Mouse (Mus musculus): Measurements from ENCODE around the gene Adcy6. TPM values are rescaled to one million over a fixed set of nuclear protein-coding genes. Genes with fewer than 3 reads are reported as not detected.

Gene Adcy6
- 10 to 100 TPM; 47.3 to 58.6 (median 52.2) TPM for total RNA-seq (2022)

- peak; percentile 51 to 64 for DNase-seq (ENCODE audit: low spot score in 2 of 2)
Observed at GRCm38 (mm10) chr15:98609331-98610130, at the start of gene Adcy6. Adcy6 (minus strand) TSS chr15:98610076.

DNA sequence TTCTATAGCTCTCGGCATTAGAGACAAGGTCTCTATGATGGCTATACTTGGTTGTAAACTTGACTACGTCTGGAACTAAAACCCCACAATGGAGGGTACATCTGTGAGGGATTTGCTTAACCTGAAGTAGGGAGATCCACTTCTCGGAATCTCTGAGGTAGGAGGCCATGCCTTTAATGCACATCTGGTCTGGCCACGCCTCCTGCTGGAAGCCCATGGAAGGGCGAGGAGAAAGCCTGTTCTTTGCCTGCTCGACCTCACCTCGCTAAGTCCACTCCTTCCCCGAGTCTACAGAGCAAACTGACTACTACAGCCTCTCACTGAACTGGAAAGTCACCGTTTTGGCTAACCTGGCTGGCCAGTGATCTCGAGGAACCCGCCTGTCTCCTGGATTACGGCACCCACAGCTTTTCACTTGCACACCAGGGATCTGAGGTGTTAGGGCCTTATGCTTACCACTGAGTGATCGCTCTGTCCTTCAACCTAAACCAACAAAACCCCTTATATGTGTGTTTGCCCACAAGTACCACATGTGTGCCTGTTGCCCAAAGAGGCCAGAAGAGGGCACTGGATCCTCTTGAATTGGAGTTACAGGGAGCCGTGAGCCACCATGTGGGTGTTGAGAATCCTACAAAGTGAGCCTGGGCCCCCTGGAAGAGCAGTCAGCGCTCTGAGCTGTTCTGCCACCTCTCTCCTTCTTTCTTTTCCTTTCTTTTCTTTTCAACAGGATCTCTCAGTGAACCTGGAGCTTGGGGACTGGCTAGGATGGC is 47.3 kb upstream of the Adcy6 start:
- no peak for DNase-seq (ENCODE audit: low spot score in 2 of 2)

DNA sequence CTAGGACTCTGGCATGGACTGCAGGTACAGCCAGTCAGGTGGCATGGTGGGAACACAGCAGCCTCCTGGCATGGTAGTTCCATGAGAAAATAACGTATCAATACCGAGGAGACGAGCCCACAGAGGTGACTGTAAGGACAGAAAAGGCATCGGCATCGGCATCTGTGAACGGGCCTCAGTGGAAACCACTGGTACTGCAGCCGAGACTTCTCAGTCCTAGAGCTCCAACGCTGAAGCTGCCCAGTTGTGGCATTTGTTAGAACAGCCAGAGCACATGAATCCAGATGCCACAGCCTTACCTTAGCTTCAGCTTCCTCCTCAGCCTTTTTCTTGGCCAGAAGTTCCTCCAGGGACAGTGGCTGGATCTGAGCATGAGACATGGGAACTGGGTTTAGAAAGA is 42.3 kb upstream of the Adcy6 start:
- DNase-seq (ENCODE audit: low spot score in 2 of 2) = no peak

DNA sequence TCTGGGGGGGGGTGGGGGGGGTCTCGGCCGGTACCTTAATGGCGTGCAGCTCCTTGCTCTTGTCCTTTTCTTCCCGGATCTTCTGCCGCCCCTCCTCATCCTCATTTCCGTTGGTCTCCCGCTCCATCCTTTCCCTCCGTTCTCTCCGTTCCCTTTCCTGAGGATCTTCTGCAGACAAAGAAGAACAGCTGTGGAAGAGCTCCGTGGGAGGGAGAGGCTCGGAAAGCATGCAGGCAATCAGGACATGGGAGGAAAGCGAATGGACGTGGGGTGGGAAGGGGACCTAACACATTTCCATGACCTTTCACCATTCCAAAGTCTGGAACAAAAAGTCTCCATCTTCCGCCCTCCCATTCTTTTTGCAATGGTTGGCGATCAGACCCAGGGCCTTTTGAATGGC is 41.6 kb upstream of the Adcy6 start:
- no peak for DNase-seq (ENCODE audit: low spot score in 2 of 2)

DNA sequence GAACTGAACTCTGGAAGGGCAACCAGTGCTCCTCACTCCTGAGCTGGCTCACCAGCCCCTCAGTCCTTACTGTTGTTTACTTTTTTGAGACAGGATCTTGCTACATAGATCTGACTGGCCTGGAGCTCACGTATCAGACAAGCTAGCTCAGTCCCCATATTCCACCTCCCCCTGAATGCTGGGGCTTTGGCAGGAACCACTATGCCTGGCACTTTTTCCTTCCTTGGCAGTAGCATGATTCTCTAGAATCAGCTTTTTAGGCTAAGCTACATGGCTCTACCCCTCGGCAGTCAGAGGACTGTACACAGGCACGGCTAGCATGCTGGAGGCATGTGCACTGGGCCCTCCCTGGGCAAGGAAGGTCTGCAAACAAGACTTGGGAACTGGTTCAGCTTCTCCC is 38.2 kb upstream of the Adcy6 start:
- DNase-seq (ENCODE audit: low spot score in 2 of 2) = no peak

DNA sequence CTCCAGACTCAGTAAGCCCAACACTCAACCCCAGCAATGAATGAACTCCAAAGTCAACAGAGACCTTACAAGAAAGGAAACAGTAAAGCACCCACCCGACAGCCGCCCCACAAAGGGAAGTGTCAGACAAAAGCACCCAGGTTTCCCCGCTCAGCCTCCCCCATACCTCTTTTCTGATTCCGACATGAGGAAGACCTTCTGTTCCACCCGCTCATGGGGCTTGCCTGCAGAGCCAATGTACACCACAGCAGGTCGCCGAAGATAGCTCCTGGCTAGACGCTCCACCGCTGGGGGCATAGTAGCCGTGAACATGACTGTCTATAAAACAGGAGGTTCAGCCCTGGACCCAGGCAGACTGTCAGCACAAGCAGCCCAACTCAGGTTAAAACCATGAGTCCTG is 37.4 kb upstream of the Adcy6 start:
- no peak for DNase-seq (ENCODE audit: low spot score in 2 of 2)

GRCm38 (mm10) chr15:98646737-98647136 is 36.9 kb upstream of the Adcy6 start:
- no peak for DNase-seq (ENCODE audit: low spot score in 2 of 2)

DNA sequence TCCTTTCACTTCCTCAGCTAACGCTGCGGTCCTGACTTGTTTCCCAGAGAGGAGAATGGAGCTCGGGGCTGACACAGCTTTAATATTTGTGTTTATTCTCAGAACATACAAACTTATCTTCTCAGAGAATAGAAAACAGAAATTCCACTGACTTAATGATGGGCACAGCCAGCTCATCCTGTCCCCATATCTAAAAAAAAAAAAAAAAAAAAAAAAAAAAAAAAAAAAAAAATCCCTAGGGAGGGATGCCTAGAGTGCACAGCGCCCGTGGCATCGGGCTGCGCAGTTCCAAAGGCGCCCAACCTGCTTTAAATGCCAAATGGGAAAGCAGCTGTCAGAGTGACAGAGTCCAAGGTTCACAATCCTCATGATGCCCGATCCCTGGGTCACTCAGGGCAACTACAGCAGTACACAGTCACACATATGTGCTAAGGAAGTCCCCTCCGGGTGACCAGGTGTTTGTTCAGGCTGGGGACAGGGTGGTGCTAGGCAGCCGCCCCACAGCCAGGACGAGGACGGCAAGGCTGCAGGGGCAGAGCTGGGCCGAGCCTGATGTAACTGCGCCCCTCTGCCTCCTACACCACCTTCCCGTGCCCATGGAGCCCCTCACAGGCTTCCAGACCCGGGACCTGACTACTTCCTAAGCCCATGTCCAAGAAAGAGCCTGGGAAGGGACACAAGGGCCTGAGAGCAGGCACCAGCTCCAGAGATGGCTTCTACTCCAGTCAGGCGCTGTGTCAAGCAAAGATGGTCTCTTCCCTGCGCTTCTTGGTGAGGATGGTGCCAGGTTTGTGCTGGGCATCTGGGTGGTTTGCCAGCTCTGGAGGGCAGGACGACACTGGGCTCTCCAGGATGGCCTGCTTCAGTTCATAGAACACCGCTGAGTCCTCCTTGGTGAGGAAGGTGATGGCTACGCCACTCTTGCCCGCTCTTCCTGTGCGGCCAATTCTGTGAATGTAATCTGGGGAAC is 35.5 kb upstream of the Adcy6 start:
- DNase-seq (ENCODE audit: low spot score in 2 of 2) = no peak

DNA sequence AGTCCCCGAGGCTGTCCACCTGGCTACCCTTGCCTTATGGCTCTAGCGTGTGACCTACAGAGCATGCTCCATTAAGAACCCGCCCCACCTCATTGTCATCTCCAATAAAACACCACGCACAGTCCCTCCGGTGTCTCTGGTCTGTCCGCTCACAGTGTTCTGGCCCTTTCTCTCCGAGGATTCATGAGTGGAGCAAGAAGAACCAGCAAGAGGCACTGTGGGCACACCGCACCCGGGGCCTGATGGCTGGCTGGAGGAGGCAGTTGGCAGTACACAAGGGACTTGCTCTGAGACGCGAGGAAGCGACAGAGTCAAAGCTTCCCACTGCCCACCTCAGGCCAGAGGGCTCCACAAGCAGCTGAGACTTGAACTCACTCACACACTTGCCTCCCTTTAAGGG is 34.5 kb upstream of the Adcy6 start:
- DNase-seq (ENCODE audit: low spot score in 2 of 2) = no peak

GRCm38 (mm10) chr15:98640157-98640556 is 30.3 kb upstream of the Adcy6 start:
- DNase-seq (ENCODE audit: low spot score in 2 of 2) = no peak

GRCm38 (mm10) chr15:98637155-98637554 is 27.3 kb upstream of the Adcy6 start:
- no peak for DNase-seq (ENCODE audit: low spot score in 2 of 2)

- DNase-seq (ENCODE audit: low spot score in 2 of 2) = no peak
Observed at GRCm38 (mm10) chr15:98636517-98636916, 26.6 kb upstream of the Adcy6 start.

- no peak for DNase-seq (ENCODE audit: low spot score in 2 of 2)
Observed at GRCm38 (mm10) chr15:98635291-98635841, 25.5 kb upstream of the Adcy6 start.

DNA sequence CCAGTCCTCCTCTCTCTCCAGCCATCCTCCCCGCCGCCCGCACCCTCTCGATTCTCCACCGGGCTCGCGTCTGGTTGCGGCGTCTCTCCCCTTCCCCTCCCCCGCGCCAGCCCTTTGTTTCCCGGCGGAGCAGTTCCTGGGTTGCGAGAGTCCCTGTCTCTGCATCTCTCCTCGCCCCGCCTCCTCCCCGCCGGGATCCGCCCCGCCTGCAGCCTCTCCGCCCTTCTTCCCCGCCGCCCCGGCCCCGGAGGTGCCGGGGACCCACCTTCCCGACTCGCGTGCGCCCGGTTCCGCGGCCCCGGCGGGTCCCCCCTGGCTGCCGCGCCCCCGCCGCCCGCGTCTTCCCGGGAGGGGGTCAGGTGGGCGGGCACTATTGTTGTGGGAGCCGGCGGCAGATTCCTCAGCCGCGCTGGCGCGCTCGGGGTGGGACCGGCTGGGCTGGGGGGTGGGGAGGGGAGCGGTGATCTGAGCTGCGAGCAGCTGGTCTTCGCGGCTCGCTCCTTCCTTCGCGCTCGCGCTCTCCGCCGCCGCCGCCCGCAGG is 24.7 kb upstream of the Adcy6 start:
- DNase-seq (ENCODE audit: low spot score in 2 of 2) = peak; percentile 77

GRCm38 (mm10) chr15:98633822-98634470 is 24.1 kb upstream of the Adcy6 start:
- DNase-seq (ENCODE audit: low spot score in 2 of 2) = no peak

- DNase-seq (ENCODE audit: low spot score in 2 of 2) = no peak
Observed at GRCm38 (mm10) chr15:98632921-98633320, 23.0 kb upstream of the Adcy6 start.

DNA sequence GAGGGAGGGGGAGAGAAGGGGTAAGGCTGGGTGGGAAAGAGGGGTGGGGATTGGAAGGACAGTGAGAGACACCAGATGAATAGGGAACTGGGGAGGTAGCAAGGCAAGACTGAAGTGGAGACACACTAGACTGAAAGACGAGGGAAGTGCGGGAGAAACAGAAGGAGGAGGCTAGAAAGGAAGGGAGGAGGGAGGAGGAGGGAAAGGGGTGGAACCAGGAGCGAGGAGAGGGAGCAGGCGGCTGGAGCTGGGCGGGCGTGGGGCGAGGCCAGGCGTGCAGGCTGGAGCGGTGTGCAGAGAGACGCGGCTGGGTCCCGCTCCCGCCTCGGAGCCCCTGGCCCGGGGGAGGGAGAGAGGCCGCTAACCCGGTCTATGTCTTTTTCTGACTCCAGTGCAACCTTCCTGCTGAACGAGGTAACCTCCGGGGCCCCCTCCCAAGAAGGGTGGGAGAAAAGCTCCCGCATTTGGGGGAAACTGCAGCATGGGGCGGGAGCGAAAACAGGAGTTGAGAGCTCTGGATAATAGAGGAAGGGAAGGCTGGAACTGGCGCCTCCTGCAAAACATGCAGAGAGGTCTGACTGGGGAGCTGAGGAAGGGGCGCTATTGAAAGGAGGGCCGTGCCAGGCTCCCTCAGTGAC is 22.4 kb upstream of the Adcy6 start:
- no peak for DNase-seq (ENCODE audit: low spot score in 2 of 2)

DNA sequence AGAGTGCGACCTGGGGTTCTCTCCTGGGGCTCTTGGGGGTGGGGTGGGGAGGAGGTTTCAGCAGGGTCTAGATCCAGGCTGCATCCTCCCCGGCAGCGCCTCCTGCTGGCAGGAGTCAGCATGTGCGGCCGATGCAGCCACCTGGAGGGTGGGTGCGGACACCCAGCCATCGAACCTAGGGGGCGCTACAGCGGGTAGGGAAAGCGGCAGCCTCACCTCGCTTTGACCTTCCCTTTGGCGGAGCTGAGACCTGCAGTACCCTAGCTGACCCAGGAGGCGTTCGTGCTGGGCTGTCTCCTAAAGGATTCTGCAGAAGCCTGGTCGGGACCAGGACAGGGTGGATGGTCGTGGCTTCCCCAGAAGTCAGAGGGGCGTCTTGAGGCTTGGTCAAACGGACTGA is 21.6 kb upstream of the Adcy6 start:
- DNase-seq (ENCODE audit: low spot score in 2 of 2) = no peak

- DNase-seq (ENCODE audit: low spot score in 2 of 2) = no peak
Observed at GRCm38 (mm10) chr15:98630540-98630939, 20.7 kb upstream of the Adcy6 start, which contains the start of gene Cacnb3. Cacnb3 (plus strand) TSS chr15:98630840.

GRCm38 (mm10) chr15:98629464-98629863 is 19.6 kb upstream of the Adcy6 start:
- no peak for DNase-seq (ENCODE audit: low spot score in 2 of 2)
